Mouse (Mus musculus): ENCODE measurements around the gene Hpse2.

- TF ChIP-seq POLR2A (IDR thresholded peaks at IDR 0.05; ENCODE audit: control insufficient read depth, extremely low read depth, insufficient read depth, low read length, poor library complexity) = no peak
- no peak for TF ChIP-seq CTCF (IDR thresholded peaks at IDR 0.05; ENCODE audit: borderline replicate concordance, control insufficient read depth, extremely low read depth, insufficient read depth, low read length, poor library complexity)
Observed at GRCm38 (mm10) chr19:42797866-42798265, 590.3 kb downstream of the Hpse2 start.

All from thymus, adult 2 months (tissue).